Mouse (Mus musculus): ENCODE measurements around the gene Rbpms2. TPM values are rescaled to one million over a fixed set of nuclear protein-coding genes. Genes with fewer than 3 reads are reported as not detected.
A peak's percentile ranks its signal among the peaks of the same experiment; 100 is the strongest.
"Not testable (repeated sequence)": the region's sequence is repeated elsewhere in the genome, so short reads cannot be mapped to it uniquely, and the experiment has no call there.

The Rbpms2 gene
- total RNA-seq, 2 experiments from 2014 or later = 1.8 to 2.3 TPM

GRCm38 (mm10) chr9:65680938-65681633 is 51.6 kb downstream of the Rbpms2 start:
- no peak for DNase-seq (ENCODE audit: low spot score in 2 of 2)
- intact Hi-C loops (cut with DNase I) = no loop called here

GRCm38 (mm10) chr9:65681634-65681940 is 52.1 kb downstream of the Rbpms2 start:
- intact Hi-C loops (cut with DNase I) = no loop called here
- DNase-seq (ENCODE audit: low spot score in 2 of 2) = no peak

GRCm38 (mm10) chr9:65682183-65682582 is 52.7 kb downstream of the Rbpms2 start:
- no peak for DNase-seq (ENCODE audit: low spot score in 2 of 2)
- intact Hi-C loops (cut with DNase I) = no loop called here

GRCm38 (mm10) chr9:65682994-65683393 is 53.5 kb downstream of the Rbpms2 start:
- intact Hi-C loops (cut with DNase I) = no loop called here
- peak; percentile 35 to 59 for DNase-seq (ENCODE audit: low spot score in 2 of 2)

GRCm38 (mm10) chr9:65684704-65685103 is 55.3 kb downstream of the Rbpms2 start:
- no peak for DNase-seq (ENCODE audit: low spot score in 2 of 2)
- intact Hi-C loops (cut with DNase I) = no loop called here

- DNase-seq (ENCODE audit: low spot score in 2 of 2) = not testable (repeated sequence)
- intact Hi-C loops (cut with DNase I) = loop anchor here (10.0 kb wide), 1 partner anchor 315 kb away; no protein-coding TSS in a partner anchor
Observed at GRCm38 (mm10) chr9:65689869-65690268, 60.4 kb downstream of the Rbpms2 start.

- intact Hi-C loops (cut with DNase I) = loop anchor here (10.0 kb wide), 1 partner anchor 312 kb away; no protein-coding TSS in a partner anchor
- DNase-seq (ENCODE audit: low spot score in 2 of 2) = no peak
Observed at GRCm38 (mm10) chr9:65692466-65692865, 63.0 kb downstream of the Rbpms2 start.

GRCm38 (mm10) chr9:65692959-65693603 is 63.6 kb downstream of the Rbpms2 start:
- intact Hi-C loops (cut with DNase I) = loop anchor here (10.0 kb wide), 1 partner anchor 312 kb away; no protein-coding TSS in a partner anchor
- no peak for DNase-seq (ENCODE audit: low spot score in 2 of 2)

- intact Hi-C loops (cut with DNase I) = loop anchor here (2.0 to 10.0 kb wide), 3 partner anchors 137 to 309 kb away; no protein-coding TSS in a partner anchor
- DNase-seq (ENCODE audit: low spot score in 2 of 2) = peak; percentile 68 to 88
Observed at GRCm38 (mm10) chr9:65695646-65696045, 66.2 kb downstream of the Rbpms2 start.

GRCm38 (mm10) chr9:65696337-65696736 is 66.9 kb downstream of the Rbpms2 start:
- DNase-seq (ENCODE audit: low spot score in 2 of 2) = peak in 1 of 2 experiments; percentile 55
- intact Hi-C loops (cut with DNase I) = loop anchor here (5.0 to 10.0 kb wide), 2 partner anchors 136 to 308 kb away; no protein-coding TSS in a partner anchor

- no peak for DNase-seq (ENCODE audit: low spot score in 2 of 2)
- intact Hi-C loops (cut with DNase I) = loop anchor here (5.0 to 10.0 kb wide), 2 partner anchors 135 to 307 kb away; no protein-coding TSS in a partner anchor
Observed at GRCm38 (mm10) chr9:65697356-65697755, 67.9 kb downstream of the Rbpms2 start.

GRCm38 (mm10) chr9:65697992-65698391 is 68.5 kb downstream of the Rbpms2 start:
- intact Hi-C loops (cut with DNase I) = loop anchor here (5.0 to 10.0 kb wide), 2 partner anchors 134 to 307 kb away; no protein-coding TSS in a partner anchor
- DNase-seq (ENCODE audit: low spot score in 2 of 2) = no peak

GRCm38 (mm10) chr9:65700504-65700903 is 71.1 kb downstream of the Rbpms2 start:
- intact Hi-C loops (cut with DNase I) = no loop called here
- no peak for DNase-seq (ENCODE audit: low spot score in 2 of 2)

- intact Hi-C loops (cut with DNase I) = no loop called here
- DNase-seq (ENCODE audit: low spot score in 2 of 2) = no peak
Observed at GRCm38 (mm10) chr9:65702286-65702685, 72.8 kb downstream of the Rbpms2 start.

- intact Hi-C loops (cut with DNase I) = no loop called here
- no peak for DNase-seq (ENCODE audit: low spot score in 2 of 2)
Observed at GRCm38 (mm10) chr9:65703241-65703640, 73.8 kb downstream of the Rbpms2 start.

- DNase-seq (ENCODE audit: low spot score in 2 of 2) = no peak
- intact Hi-C loops (cut with DNase I) = no loop called here
Observed at GRCm38 (mm10) chr9:65703926-65704595, 74.6 kb downstream of the Rbpms2 start.

All from left cerebral cortex, postnatal 14 days (tissue).